Mouse (Mus musculus) right cerebral cortex, postnatal 36 days (tissue): ENCODE results near the gene Mettl15.

Experiments used
- DNase-seq, 2 experiments: peaks; one replicate each; pipeline ENCODE4 v3.0.0; 2022; ENCODE audit warnings: low spot score in 2 of 2, mixed read lengths in 1 of 2

The Mettl15 gene

DNA sequence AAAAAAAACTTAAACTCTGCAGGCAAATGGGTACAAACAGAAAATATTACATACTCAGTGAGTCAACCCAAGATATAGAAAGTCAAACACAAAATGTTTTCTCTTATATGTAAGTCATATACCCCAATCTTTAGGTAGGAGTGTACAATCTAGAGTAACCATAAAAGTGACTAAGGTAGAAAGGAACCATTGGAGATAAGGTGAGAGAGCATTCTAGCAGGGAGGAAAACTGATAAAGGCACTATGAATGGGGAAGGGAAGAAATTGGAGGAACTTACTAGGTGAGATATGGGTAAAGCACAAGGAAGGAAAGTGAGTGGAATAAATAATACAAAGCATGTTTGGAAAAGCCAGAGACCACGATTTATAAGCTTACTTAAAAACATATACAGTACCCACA is 122.0 kb downstream of the Mettl15 start:
- DNase-seq: no peak

- no peak for DNase-seq
Observed at GRCm38 (mm10) chr2:109156131-109156530, 124.4 kb downstream of the Mettl15 start.

DNA sequence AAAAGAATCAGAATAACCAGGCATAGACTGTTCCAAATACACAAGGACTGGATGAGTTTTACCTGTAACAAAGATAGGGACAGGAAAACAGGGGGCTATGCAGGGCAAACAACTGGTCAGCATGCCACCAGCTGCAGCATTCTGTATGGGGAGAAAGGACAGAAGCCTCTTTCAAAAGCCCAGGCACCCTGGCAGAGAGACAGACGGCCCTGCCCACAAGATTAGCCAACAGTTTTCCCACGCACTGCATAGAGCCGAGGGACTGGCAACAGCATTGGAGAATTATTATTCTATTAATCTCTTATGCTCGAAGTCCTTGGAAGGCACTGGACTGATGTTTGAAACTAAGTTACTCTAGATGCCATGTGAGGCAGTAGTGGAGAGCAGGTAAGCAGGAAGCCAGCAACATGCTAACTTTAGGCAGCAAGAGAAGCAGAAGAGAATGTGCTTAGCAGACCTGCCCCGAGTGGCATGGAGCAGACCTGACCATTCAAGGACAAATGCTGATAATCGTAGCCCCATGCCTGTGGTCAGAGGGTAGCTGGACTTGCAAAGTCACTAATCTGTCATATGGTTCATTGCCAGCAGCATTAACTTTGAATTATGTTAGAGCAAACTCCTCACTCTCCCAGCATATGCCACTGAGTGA is 127.0 kb downstream of the Mettl15 start:
- DNase-seq: no peak

- DNase-seq: no peak
Observed at GRCm38 (mm10) chr2:109147292-109147691, 133.3 kb downstream of the Mettl15 start.

DNA sequence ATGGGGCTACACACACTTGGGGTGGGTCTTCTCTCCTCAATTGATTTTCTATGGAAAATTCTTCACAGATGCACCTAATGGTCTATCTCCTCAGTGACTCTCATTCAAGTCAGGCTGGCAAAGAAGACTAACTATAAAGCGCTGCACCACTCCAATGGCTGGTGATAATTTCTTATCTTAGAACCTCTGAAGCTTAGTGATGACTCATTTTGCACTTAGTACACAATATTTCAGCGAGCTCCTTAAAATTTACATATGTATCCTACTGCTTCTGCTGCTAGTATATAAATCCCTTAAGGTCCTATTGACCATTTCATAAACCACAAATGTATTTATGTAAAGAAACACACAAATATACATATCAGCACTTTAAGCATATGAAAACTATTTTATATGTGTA is 136.1 kb downstream of the Mettl15 start:
- DNase-seq: no peak

GRCm38 (mm10) chr2:109140330-109140729 is 140.2 kb downstream of the Mettl15 start:
- no peak for DNase-seq

DNA sequence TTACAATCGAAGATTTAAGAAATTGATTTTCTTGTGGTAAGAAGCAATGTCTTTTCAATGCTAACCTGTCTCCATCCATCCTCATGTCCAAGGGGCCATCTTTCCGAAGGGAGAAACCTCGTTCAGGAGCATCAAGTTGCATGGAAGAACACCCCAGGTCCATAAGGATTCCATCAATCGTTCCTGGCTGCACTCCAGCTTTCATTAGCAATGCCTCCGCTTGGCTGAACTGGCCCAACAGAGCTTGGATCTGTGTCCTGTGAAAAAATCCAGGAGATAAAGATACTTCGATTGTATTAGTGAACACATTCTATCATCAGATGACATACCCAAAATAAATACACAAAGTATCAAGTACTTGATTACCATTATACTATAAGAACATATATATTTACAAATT is 143.3 kb downstream of the Mettl15 start:
- DNase-seq: no peak

DNA sequence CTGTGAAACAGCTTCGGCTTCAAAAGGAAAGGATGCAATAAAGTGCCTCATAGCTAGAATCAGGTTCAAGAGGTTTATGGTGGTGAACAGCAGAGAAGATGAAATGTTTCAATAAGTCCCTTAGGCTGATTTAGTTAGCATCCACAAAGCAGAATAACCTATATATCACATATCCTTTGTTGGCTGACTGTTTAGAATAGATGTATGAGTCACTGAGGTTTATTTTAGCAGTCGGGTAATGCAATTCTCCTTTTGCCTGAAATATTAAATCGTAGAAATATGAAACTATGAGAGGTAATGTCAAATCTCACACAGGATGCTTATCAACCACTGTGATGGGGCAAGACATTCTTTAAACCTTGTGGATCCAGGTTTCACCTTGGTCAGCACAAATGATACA is 149.8 kb downstream of the Mettl15 start:
- DNase-seq: no peak

DNA sequence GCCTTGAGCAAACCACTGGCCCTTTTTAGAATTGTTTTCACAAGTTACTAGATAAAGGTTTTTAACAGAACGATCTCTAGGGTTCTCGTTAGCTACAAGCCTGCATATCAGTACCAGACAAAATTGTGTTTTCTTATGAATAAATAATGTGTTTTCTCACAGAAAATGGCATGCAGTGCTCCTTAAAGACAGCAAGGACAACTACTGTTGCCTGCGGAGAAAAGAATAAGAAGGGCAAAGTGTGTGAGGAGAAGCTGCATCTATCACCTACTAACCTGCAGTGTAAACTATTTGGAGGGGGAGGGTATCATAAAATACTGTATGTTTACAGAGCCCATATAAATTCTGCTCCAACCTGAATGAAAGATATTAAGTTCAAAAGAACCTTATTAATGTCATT is 150.6 kb downstream of the Mettl15 start:
- no peak for DNase-seq

GRCm38 (mm10) chr2:109105773-109106484 is 174.6 kb downstream of the Mettl15 start:
- DNase-seq: no peak

GRCm38 (mm10) chr2:109049686-109050085 is 230.9 kb downstream of the Mettl15 start:
- no peak for DNase-seq
